26 mouse cellular contexts compared by ENCODE assay signal in genomic region chr7:80939808-80940207, GRCm38 (mm10). TPM values are rescaled to one million over a fixed set of nuclear protein-coding genes. Genes with fewer than 3 reads are reported as not detected.
"Had no signal": no experiment of that assay in that cellular context is flagged by ENCODE, and none has a peak within 500 bp of the region (broad histone marks: within the 10 kb centered on the region; RNA-seq: fewer than 3 reads in every experiment).

No protein-coding gene starts in this region.

- H3K9ac ChIP-seq: heart, embryonic 13.5 days; heart, embryonic 15.5 days; hindbrain, embryonic 13.5 days; hindbrain, embryonic 15.5 days; kidney, embryonic 15.5 days; limb, embryonic 12.5 days; liver, embryonic 13.5 days; liver, embryonic 15.5 days; liver, postnatal 0 days had no signal

- ATAC-seq: hindbrain, postnatal 0 days; liver, postnatal 0 days had no signal

- DNase-seq: gastrocnemius, postnatal 14 days; gastrocnemius, postnatal 36 days; heart, adult 2 months; heart, postnatal 14 days; heart, postnatal 36 days; kidney, adult 18-20 months; kidney, adult 8-10 months; kidney, postnatal 14 days; kidney, postnatal 36 days; layer of hippocampus, adult 9-11 months; liver; liver, embryonic 13.5 days; liver, postnatal 0 days had no signal

- H3K4me1 ChIP-seq: kidney, embryonic 15.5 days; limb, embryonic 10.5 days; limb, embryonic 12.5 days had no signal

- H3K9me3 ChIP-seq: heart, embryonic 13.5 days; heart, embryonic 15.5 days; hindbrain, embryonic 13.5 days; hindbrain, embryonic 15.5 days; kidney, embryonic 15.5 days; limb, embryonic 10.5 days; limb, embryonic 12.5 days; liver, embryonic 13.5 days; liver, embryonic 15.5 days had no signal

- H3K27me3 ChIP-seq: heart, embryonic 13.5 days; heart, embryonic 15.5 days; hindbrain, embryonic 13.5 days; hindbrain, embryonic 15.5 days; kidney, embryonic 15.5 days; limb, embryonic 12.5 days; liver, embryonic 13.5 days; liver, embryonic 15.5 days had no signal

- H3K4me2 ChIP-seq: heart, embryonic 11.5 days; heart, embryonic 13.5 days; heart, embryonic 15.5 days; hindbrain, embryonic 13.5 days; hindbrain, embryonic 15.5 days; kidney, embryonic 15.5 days; limb, embryonic 12.5 days; liver, embryonic 13.5 days; liver, embryonic 15.5 days had no signal

- H3K4me3 ChIP-seq: heart, adult 2 months; heart, embryonic 13.5 days; heart, embryonic 15.5 days; hindbrain, embryonic 13.5 days; hindbrain, embryonic 15.5 days; kidney, embryonic 15.5 days; left cerebral cortex, adult 2 months; limb, embryonic 10.5 days; limb, embryonic 12.5 days; liver, embryonic 13.5 days; liver, embryonic 15.5 days had no signal

- H3K27ac ChIP-seq: heart, adult 2 months; heart, embryonic 13.5 days; heart, embryonic 15.5 days; hindbrain, embryonic 13.5 days; hindbrain, embryonic 15.5 days; hindbrain, postnatal 0 days; kidney, embryonic 15.5 days; kidney, postnatal 0 days; left cerebral cortex, adult 2 months; limb, embryonic 10.5 days; limb, embryonic 12.5 days; liver, embryonic 13.5 days; liver, embryonic 15.5 days had no signal

RNA-seq across cellular contexts. Expression of gene Nmb, which starts 34.9 kb away (rescaled TPM):
- total RNA-seq: hematopoietic stem cell, adult 5-6 weeks had no signal
